Mouse (Mus musculus) hindbrain, embryonic 15.5 days (tissue): ENCODE measurements around the gene Srsf9. TPM values are rescaled to one million over a fixed set of nuclear protein-coding genes. Genes with fewer than 3 reads are reported as not detected.
A peak's percentile ranks its signal among the peaks of the same experiment; 100 is the strongest.
"Not testable (repeated sequence)": the region's sequence is repeated elsewhere in the genome, so short reads cannot be mapped to it uniquely, and the experiment has no call there.

ENCODE experiments used
- ATAC-seq: fragments of 200-750 bp; cut with Nextera tagmentation; 2 replicates; pipeline ENCODE4 v1.8.0; 2017; ENCODE audit warnings: low read depth, moderate number of reproducible peaks, moderate TSS enrichment; ENCODE audit not compliant: low FRiP score
- H3K27ac ChIP-seq: fragments of 300-500 bp; sonication (generic); replicated peaks from 2 replicates; pipeline ENCODE4 v1.5.1; 2015; ENCODE audit warnings: mild to moderate bottlenecking, inconsistent platforms
- H3K27me3 ChIP-seq: fragments of 300-500 bp; sonication (generic); 2 replicates; pipeline ENCODE4 v1.6.1; 2015; ENCODE audit warnings: control low read depth, inconsistent platforms
- H3K36me3 ChIP-seq: fragments of 300-500 bp; sonication (generic); 2 replicates; pipeline ENCODE4 v1.6.1; 2015; ENCODE audit warnings: control low read depth, inconsistent platforms
- H3K4me1 ChIP-seq: fragments of 300-500 bp; sonication (generic); replicated peaks from 2 replicates; pipeline ENCODE4 v1.6.1; 2015; ENCODE audit warnings: control low read depth, inconsistent platforms
- H3K4me2 ChIP-seq: fragments of 300-500 bp; sonication (generic); 2 replicates; pipeline ENCODE4 v1.6.1; 2015; ENCODE audit warnings: moderate library complexity, mild to moderate bottlenecking, inconsistent platforms
- H3K4me3 ChIP-seq: fragments of 300-500 bp; sonication (generic); 2 replicates; pipeline ENCODE4 v1.5.1; 2015; ENCODE audit warnings: mild to moderate bottlenecking, inconsistent platforms
- H3K9ac ChIP-seq: fragments of 300-500 bp; sonication (generic); 2 replicates; pipeline ENCODE4 v1.6.1; 2015; ENCODE audit warnings: inconsistent platforms
- H3K9me3 ChIP-seq: fragments of 300-500 bp; sonication (generic); 2 replicates; pipeline ENCODE4 v1.6.1; 2016; ENCODE audit warnings: control low read depth, inconsistent platforms
- WGBS: fragments of 180-500 bp; shearing (Covaris S2); methylation state at CpG from one replicate; pipeline ENCODE4 v1.1.7; 2015; 5-methylcytosine and 5-hydroxymethylcytosine counted together
- polyA plus RNA-seq: library from polyadenylated mRNA; unstranded; fragments of >200 nt; fragmentation: Nextera tagmentation; extraction: Ambion mirVana; gene quantifications from 2 replicates; pipeline ENCODE4 v1.2.1, GENCODE M21; 2015

Srsf9 gene
- polyA plus RNA-seq, 1 experiment from 2014 or later: 142 TPM

- H3K4me1 ChIP-seq: peaks cover 30% of the 10 kb centered on the region
- H3K27me3 ChIP-seq, H3K27ac ChIP-seq, ATAC-seq, H3K9ac ChIP-seq, H3K9me3 ChIP-seq: not testable (repeated sequence)
- H3K4me2 ChIP-seq: peak overlapping the region; percentile 63
- H3K36me3 ChIP-seq: peaks cover 13% of the 10 kb centered on the region
- peak overlapping the region; percentile 89; the same call in 1 of the 2 replicates for H3K4me3 ChIP-seq
- 86% methylated on average over 6 of the region's 7 CpGs for WGBS
Observed at GRCm38 (mm10) chr5:115302190-115302589, 24.8 kb upstream of the Srsf9 start.

GRCm38 (mm10) chr5:115312354-115312753, 14.6 kb upstream of the Srsf9 start:
- Histone ChIP-seq H3K4me1 (peaks cover 8% of the 10 kb centered on the region), H3K9me3 (no peaks in the 10 kb centered on the region), H3K27me3 (no peaks in the 10 kb centered on the region), H3K27ac (no peak overlapping the region), H3K36me3 (no peaks in the 10 kb centered on the region), H3K4me3 (no peak overlapping the region), H3K4me2 (no peak overlapping the region), H3K9ac (no peak overlapping the region)
- ATAC-seq: no peak
- 90% methylated on average over 4 of the region's 4 CpGs for WGBS

GRCm38 (mm10) chr5:115312816-115313667, 13.9 kb upstream of the Srsf9 start:
- H3K9me3 ChIP-seq: no peaks in the 10 kb centered on the region
- no peak for ATAC-seq
- no peaks in the 10 kb centered on the region for H3K36me3 ChIP-seq
- no peak overlapping the region for H3K4me2 ChIP-seq
- H3K4me3 ChIP-seq: no peak overlapping the region
- H3K27me3 ChIP-seq: no peaks in the 10 kb centered on the region
- H3K4me1 ChIP-seq: peaks cover 15% of the 10 kb centered on the region
- WGBS: 81% methylated on average over 10 of the region's 10 CpGs
- H3K27ac ChIP-seq: no peak overlapping the region
- H3K9ac ChIP-seq: no peak overlapping the region

- peaks cover 20% of the 10 kb centered on the region for H3K4me1 ChIP-seq
- WGBS: 50% methylated on average over 5 of the region's 5 CpGs
- no peak overlapping the region for H3K4me2 ChIP-seq
- H3K9me3 ChIP-seq: no peaks in the 10 kb centered on the region
- no peaks in the 10 kb centered on the region for H3K27me3 ChIP-seq
- no peaks in the 10 kb centered on the region for H3K36me3 ChIP-seq
- no peak overlapping the region for H3K9ac ChIP-seq
- H3K27ac ChIP-seq: no peak overlapping the region
- ATAC-seq: no peak
- no peak overlapping the region for H3K4me3 ChIP-seq
Observed at GRCm38 (mm10) chr5:115313668-115313943, 13.4 kb upstream of the Srsf9 start.

- peaks cover 32% of the 10 kb centered on the region for H3K4me1 ChIP-seq
- no peaks in the 10 kb centered on the region for H3K9me3 ChIP-seq
- no peak for ATAC-seq
- H3K27me3 ChIP-seq: no peaks in the 10 kb centered on the region
- 6% methylated on average over 14 of the region's 14 CpGs for WGBS
- H3K4me2 ChIP-seq: peak overlapping the region; percentile 1
- H3K4me3 ChIP-seq: no peak overlapping the region
- H3K9ac ChIP-seq: 0 out of 2 replicates have a peak overlapping the region, but pooled peaks have one; percentile 14
- peak overlapping the region; percentile 52 for H3K27ac ChIP-seq
- no peaks in the 10 kb centered on the region for H3K36me3 ChIP-seq
Observed at GRCm38 (mm10) chr5:115316968-115317644, 9.9 kb upstream of the Srsf9 start.

GRCm38 (mm10) chr5:115317645-115318328, 9.2 kb upstream of the Srsf9 start:
- WGBS: 9% methylated on average over 10 of the region's 10 CpGs
- Histone ChIP-seq H3K36me3 (no peaks in the 10 kb centered on the region), H3K4me2 (peak overlapping the region; percentile 1), H3K4me1 (peaks cover 32% of the 10 kb centered on the region), H3K9me3 (no peaks in the 10 kb centered on the region), H3K27ac (peak overlapping the region; percentile 52), H3K9ac (no peak overlapping the region), H3K4me3 (no peak overlapping the region), H3K27me3 (no peaks in the 10 kb centered on the region)
- peak; percentile 43; the same call in 1 of the 2 replicates for ATAC-seq

GRCm38 (mm10) chr5:115319004-115319940, 7.7 kb upstream of the Srsf9 start:
- Histone ChIP-seq H3K4me1 (peaks cover 32% of the 10 kb centered on the region), H3K4me2 (peak overlapping the region; percentile 85), H3K9ac (peak overlapping the region; percentile 28), H3K27ac (peak overlapping the region; percentile 74), H3K36me3 (no peaks in the 10 kb centered on the region), H3K9me3 (no peaks in the 10 kb centered on the region), H3K4me3 (peak overlapping the region; percentile 42), H3K27me3 (no peaks in the 10 kb centered on the region)
- WGBS: 2% methylated on average over 22 of the region's 22 CpGs
- ATAC-seq: peak; percentile 71

- Histone ChIP-seq H3K4me1 (peaks cover 28% of the 10 kb centered on the region), H3K27ac (peak overlapping the region; percentile 90), H3K36me3 (peaks cover 4% of the 10 kb centered on the region), H3K4me3 (peak overlapping the region; percentile 85), H3K4me2 (peak overlapping the region; percentile 80), H3K9ac (peak overlapping the region; percentile 64), H3K27me3 (no peaks in the 10 kb centered on the region), H3K9me3 (no peaks in the 10 kb centered on the region)
- peak; percentile 65 for ATAC-seq
- WGBS: 30% methylated on average over 11 of the region's 11 CpGs
Observed at GRCm38 (mm10) chr5:115326256-115326831, 633 bp upstream of the Srsf9 start.

GRCm38 (mm10) chr5:115327610-115328548, 902 bp downstream of the Srsf9 start:
- Histone ChIP-seq H3K9me3 (no peaks in the 10 kb centered on the region), H3K4me1 (peaks cover 28% of the 10 kb centered on the region), H3K4me3 (peak overlapping the region; percentile 85), H3K27ac (peak overlapping the region; percentile 90), H3K27me3 (no peaks in the 10 kb centered on the region), H3K36me3 (peaks cover 19% of the 10 kb centered on the region), H3K9ac (peak overlapping the region; percentile 64), H3K4me2 (peak overlapping the region; percentile 80)
- under 1% methylated on average over 55 of the region's 55 CpGs for WGBS
- peak; percentile 31; the same call in 1 of the 2 replicates for ATAC-seq

GRCm38 (mm10) chr5:115330955-115331354, 4.0 kb downstream of the Srsf9 start:
- 86% methylated on average over 9 of the region's 9 CpGs for WGBS
- no peak overlapping the region for H3K4me2 ChIP-seq
- H3K36me3 ChIP-seq: peaks cover 47% of the 10 kb centered on the region
- peaks cover 23% of the 10 kb centered on the region for H3K4me1 ChIP-seq
- H3K27me3 ChIP-seq: no peaks in the 10 kb centered on the region
- H3K9me3 ChIP-seq: no peaks in the 10 kb centered on the region
- H3K27ac ChIP-seq: no peak overlapping the region
- H3K4me3 ChIP-seq: no peak overlapping the region
- ATAC-seq: no peak
- no peak overlapping the region for H3K9ac ChIP-seq
